Comparison of ENCODE assay signal across 8 mouse cellular contexts in genomic region chr2:119262978-119263377, GRCm38 (mm10). TPM values are rescaled to one million over a fixed set of nuclear protein-coding genes. Genes with fewer than 3 reads are reported as not detected.
DNase-seq lines count a peak whose midpoint lies in the region; ATAC-seq and TF ChIP-seq lines count a peak whose summit lies in the region.
"Had no signal": no experiment of that assay in that cellular context is flagged by ENCODE, and none has a peak within 500 bp of the region (broad histone marks: within the 10 kb centered on the region; RNA-seq: fewer than 3 reads in every experiment).

No protein-coding gene starts in this region.

- H3K4me1 ChIP-seq in MEL (ENCODE audit: control insufficient read depth in 1 of 2, insufficient read depth in 2 of 2, low read length in 2 of 2), result peaks cover 4 to 17% of the 10 kb centered on the region in 2 experiments; a peak in 3 of 4 replicates
- H3K4me1 ChIP-seq in midbrain, embryonic 15.5 days, result no peaks in the 10 kb centered on the region; the same call in 1 of the 2 replicates

- H3K4me2 ChIP-seq in midbrain, embryonic 15.5 days, result no peak overlapping the region

- peak overlapping the region; percentile 3; the same call in 1 of the 2 replicates for H3K9ac ChIP-seq in MEL (ENCODE audit: control insufficient read depth, low read depth, low read length, poor library complexity, severe bottlenecking)
- no peak overlapping the region for H3K9ac ChIP-seq in midbrain, embryonic 15.5 days

- H3K79me2 ChIP-seq in MEL (ENCODE audit: control insufficient read depth, insufficient read depth, low read length, poor library complexity) (no peaks in the 10 kb centered on the region), macrophage (ENCODE audit: inconsistent target) (no peaks in the 10 kb centered on the region)

- no peaks in the 10 kb centered on the region for H3K9me3 ChIP-seq in MEL (replicated peaks; ENCODE audit: insufficient read depth, low read length)
- H3K9me3 ChIP-seq in midbrain, embryonic 15.5 days, result no peaks in the 10 kb centered on the region

- DNase-seq in 3T3-L1 (ENCODE audit: low read depth, low spot score), result peak; percentile 100
- DNase-seq in MEL (ENCODE audit: low read depth, low spot score), result peak; percentile 21
- peak; percentile 69 to 85 for DNase-seq in gastrocnemius, adult 8-10 months (ENCODE audit: low spot score in 2 of 2)
- DNase-seq in kidney, adult 8-10 months, result peak; percentile 80 to 82
- no peak for DNase-seq in right cerebral cortex, postnatal 25 days

- H3K27me3 ChIP-seq in MEL (ENCODE audit: control insufficient read depth in 1 of 2, insufficient read depth in 2 of 2, low read length in 2 of 2), result no peaks in the 10 kb centered on the region; a peak in 2 of 4 replicates
- H3K27me3 ChIP-seq in midbrain, embryonic 15.5 days (replicated peaks), result no peaks in the 10 kb centered on the region

- TF ChIP-seq CTCF in MEL (IDR thresholded peaks at IDR 0.05 in 2 of 3, conservative IDR thresholded peaks at IDR 0.05 in 1 of 3; ENCODE audit: control insufficient read depth in 1 of 3, insufficient read depth in 1 of 3, low read depth in 2 of 3, low read length in 3 of 3, poor library complexity in 1 of 3, severe bottlenecking in 1 of 3), result no peak

- WGBS in macrophage (ENCODE audit: missing documents), result 4% methylated on average over 8 of the region's 8 CpGs
- WGBS in midbrain, embryonic 15.5 days, result 46% methylated on average over 8 of the region's 8 CpGs

- no peak for TF ChIP-seq POLR2A in MEL (IDR thresholded peaks at IDR 0.05; ENCODE audit: control insufficient read depth in 1 of 2, insufficient read depth in 1 of 2, low read depth in 1 of 2, low read length in 2 of 2, poor library complexity in 1 of 2)

- no peak for TF ChIP-seq RAD21 in MEL (IDR thresholded peaks at IDR 0.05; ENCODE audit: low read depth, low read length)

- ATAC-seq in midbrain, embryonic 15.5 days (replicated peaks), result no peak

- H3K27ac ChIP-seq in MEL (ENCODE audit: control insufficient read depth, low read depth, low read length), result no peak overlapping the region
- peak overlapping the region; percentile 73 for H3K27ac ChIP-seq in macrophage
- H3K27ac ChIP-seq in midbrain, embryonic 15.5 days, result no peak overlapping the region

- H3K4me3 ChIP-seq in MEL (ENCODE audit: control insufficient read depth in 1 of 2, insufficient read depth in 1 of 2, low read depth in 2 of 2, low read length in 2 of 2) (peak overlapping the region; percentile 21 to 26; a peak in 3 of 4 replicates), macrophage (ENCODE audit: inconsistent target) (no peak overlapping the region)
- H3K4me3 ChIP-seq in midbrain, embryonic 15.5 days, result no peak overlapping the region

- no peak for TF ChIP-seq EP300 in MEL (IDR thresholded peaks at IDR 0.05; ENCODE audit: low read depth in 1 of 2, low read length in 2 of 2)

- H3K36me3 ChIP-seq in MEL (ENCODE audit: control insufficient read depth in 1 of 2, insufficient read depth in 2 of 2, low read length in 2 of 2), result peaks cover 0 to 6% of the 10 kb centered on the region in 2 experiments; a peak in 1 of 4 replicates
- H3K36me3 ChIP-seq in macrophage (ENCODE audit: inconsistent target), result no peaks in the 10 kb centered on the region
- H3K36me3 ChIP-seq in midbrain, embryonic 15.5 days (replicated peaks), result no peaks in the 10 kb centered on the region

TF ChIP-seq in MEL, 35 proteins besides CTCF, POLR2A, EP300 and RAD21:
- TF ChIP-seq MXI1 (IDR thresholded peaks at IDR 0.05; ENCODE audit: low read depth, low read length) (no peak), ZKSCAN1 (IDR thresholded peaks at IDR 0.05; ENCODE audit: low read depth, low read length) (no peak), JUND (IDR thresholded peaks at IDR 0.05; ENCODE audit: low read depth, low read length) (no peak), USF1 (IDR thresholded peaks at IDR 0.05; ENCODE audit: low read depth, low read length) (no peak), GATA1 (IDR thresholded peaks at IDR 0.05; ENCODE audit: low read depth, low read length) (no peak), BHLHE40 (IDR thresholded peaks at IDR 0.05; ENCODE audit: borderline replicate concordance, low read depth, low read length) (no peak), SMC3 (IDR thresholded peaks at IDR 0.05; ENCODE audit: low read depth, low read length) (no peak), KAT2A (conservative IDR thresholded peaks at IDR 0.05; ENCODE audit: low read depth, low read length) (no peak), MYB (IDR thresholded peaks at IDR 0.05; ENCODE audit: low read depth, low read length) (no peak), TCF12 (IDR thresholded peaks at IDR 0.05; ENCODE audit: low read depth, low read length) (no peak), HCFC1 (IDR thresholded peaks at IDR 0.05; ENCODE audit: low read depth, low read length) (no peak), GABPA (IDR thresholded peaks at IDR 0.05; ENCODE audit: low read depth, low read length) (no peak), ELF1 (IDR thresholded peaks at IDR 0.05; ENCODE audit: low read depth, low read length) (no peak), UBTF (IDR thresholded peaks at IDR 0.05; ENCODE audit: borderline replicate concordance, insufficient read depth, low read depth, low read length) (no peak), ZMIZ1 (IDR thresholded peaks at IDR 0.05; ENCODE audit: low read depth, low read length) (no peak), NRF1 (IDR thresholded peaks at IDR 0.05; ENCODE audit: insufficient read depth, low read depth, low read length, poor library complexity, severe bottlenecking) (no peak)

RNA-seq across cellular contexts. Expression of gene Rhov, which starts 8.1 kb away (rescaled TPM):
- not detected in 2 replicates for total RNA-seq in MEL (2012; rRNA removed)
- polyA plus RNA-seq in MEL (2012; ENCODE audit: insufficient read depth in 1 of 2, insufficient read length in 2 of 2, low read depth in 1 of 2, low replicate concordance in 2 of 2, missing spikeins in 1 of 2) (not detected), macrophage (2018) (3.1 to 15.6 TPM (median 13.6 TPM) in 3 replicates)
- total RNA-seq in gastrocnemius, adult 8-10 months (2022), result not detected
- 10 to 100 TPM in 1 of 26 experiments, 1 to 10 TPM in 16, under 1 TPM in 7, not detected in 2; 0.41 to 11.1 (median 1.7) TPM for total RNA-seq in macrophage (2018; cell fraction: chromatin; rRNA removed)
- total RNA-seq in macrophage (2018; cell fraction: cytosol; rRNA removed), result 1 to 10 TPM in 25 of 26 experiments, under 1 TPM in 1; 0.94 to 9.9 (median 3.0) TPM
- 1 to 10 TPM in 25 of 26 experiments, under 1 TPM in 1; 0.82 to 8.2 (median 2.4) TPM for total RNA-seq in macrophage (2018; cell fraction: nucleus; rRNA removed)
- 43.3 and 45.5 TPM in 2 replicates for polyA plus RNA-seq in midbrain, embryonic 15.5 days (2015; fragmentation: Nextera tagmentation; extraction: Ambion mirVana)

RNA-seq across cellular contexts. Expression of gene Vps18, which starts 25.6 kb away (rescaled TPM):
- total RNA-seq in MEL (2012; rRNA removed), result 24.8 and 28.0 TPM in 2 replicates
- polyA plus RNA-seq in MEL (2012; ENCODE audit: insufficient read depth in 1 of 2, insufficient read length in 2 of 2, low read depth in 1 of 2, low replicate concordance in 2 of 2, missing spikeins in 1 of 2) (10 to 100 TPM in 1 of 2 experiments, not detected in 1; 30.4 TPM), macrophage (2018) (37.4 to 56.2 TPM (median 46.6 TPM) in 3 replicates)
- total RNA-seq in gastrocnemius, adult 8-10 months (2022), result 10 to 100 TPM; 10.8 to 12.5 (median 11.5) TPM
- 100 to 1,000 TPM in 1 of 26 experiments, 10 to 100 TPM in 25; 26.7 to 107 (median 64.1) TPM for total RNA-seq in macrophage (2018; cell fraction: chromatin; rRNA removed)
- 10 to 100 TPM; 31.6 to 81.3 (median 49.4) TPM for total RNA-seq in macrophage (2018; cell fraction: cytosol; rRNA removed)
- 100 to 1,000 TPM in 5 of 26 experiments, 10 to 100 TPM in 21; 37.7 to 114 (median 79.0) TPM for total RNA-seq in macrophage (2018; cell fraction: nucleus; rRNA removed)
- 31.7 and 32.3 TPM in 2 replicates for polyA plus RNA-seq in midbrain, embryonic 15.5 days (2015; fragmentation: Nextera tagmentation; extraction: Ambion mirVana)

RNA-seq across cellular contexts. Expression of gene Spint1, which starts 25.8 kb away (rescaled TPM):
- total RNA-seq in MEL (2012; rRNA removed), result not detected in 2 replicates
- not detected for polyA plus RNA-seq in MEL (2012; ENCODE audit: insufficient read depth in 1 of 2, insufficient read length in 2 of 2, low read depth in 1 of 2, low replicate concordance in 2 of 2, missing spikeins in 1 of 2)
- under 1 TPM in 1 of 4 experiments, not detected in 3; 0.13 TPM for total RNA-seq in gastrocnemius, adult 8-10 months (2022)
- not detected for total RNA-seq in macrophage (2018; cell fraction: chromatin; rRNA removed)
- total RNA-seq in macrophage (2018; cell fraction: cytosol; rRNA removed), result under 1 TPM; 0.05 to 0.52 (median 0.20) TPM
- total RNA-seq in macrophage (2018; cell fraction: nucleus; rRNA removed), result under 1 TPM in 16 of 26 experiments, not detected in 10; 0.21 to 0.99 (median 0.39) TPM
- polyA plus RNA-seq in macrophage (2018), result 0.32 to 0.56 TPM (median 0.54 TPM) in 3 replicates
- 0.65 and 0.77 TPM in 2 replicates for polyA plus RNA-seq in midbrain, embryonic 15.5 days (2015; fragmentation: Nextera tagmentation; extraction: Ambion mirVana)

RNA-seq across cellular contexts. Expression of gene Ppp1r14d, which starts 33.3 kb away (rescaled TPM):
- not detected in 2 replicates for total RNA-seq in MEL (2012; rRNA removed)
- polyA plus RNA-seq in MEL (2012; ENCODE audit: insufficient read depth in 1 of 2, insufficient read length in 2 of 2, low read depth in 1 of 2, low replicate concordance in 2 of 2, missing spikeins in 1 of 2) (not detected), macrophage (2018) (not detected in 3 replicates)
- not detected for total RNA-seq in gastrocnemius, adult 8-10 months (2022)
- total RNA-seq in macrophage (2018; cell fraction: chromatin; rRNA removed), result not detected
- not detected for total RNA-seq in macrophage (2018; cell fraction: cytosol; rRNA removed)
- not detected for total RNA-seq in macrophage (2018; cell fraction: nucleus; rRNA removed)
- not detected in 2 replicates for polyA plus RNA-seq in midbrain, embryonic 15.5 days (2015; fragmentation: Nextera tagmentation; extraction: Ambion mirVana)
- polyA plus RNA-seq: cortical plate, adult 2 months had no signal

RNA-seq across cellular contexts. Expression of gene Dnajc17, which starts 54.4 kb away (rescaled TPM):
- 13.0 and 14.7 TPM in 2 replicates for total RNA-seq in MEL (2012; rRNA removed)
- polyA plus RNA-seq in MEL (2012; ENCODE audit: insufficient read depth in 1 of 2, insufficient read length in 2 of 2, low read depth in 1 of 2, low replicate concordance in 2 of 2, missing spikeins in 1 of 2) (10 to 100 TPM in 1 of 2 experiments, not detected in 1; 15.8 TPM), macrophage (2018) (14.2 to 28.9 TPM (median 14.3 TPM) in 3 replicates)
- total RNA-seq in gastrocnemius, adult 8-10 months (2022), result 1 to 10 TPM; 7.5 to 8.5 (median 8.0) TPM
- total RNA-seq in macrophage (2018; cell fraction: chromatin; rRNA removed), result 10 to 100 TPM in 23 of 26 experiments, 1 to 10 TPM in 3; 6.6 to 47.0 (median 29.7) TPM
- 10 to 100 TPM in 23 of 26 experiments, 1 to 10 TPM in 3; 8.5 to 18.7 (median 14.4) TPM for total RNA-seq in macrophage (2018; cell fraction: cytosol; rRNA removed)
- total RNA-seq in macrophage (2018; cell fraction: nucleus; rRNA removed), result 10 to 100 TPM in 19 of 26 experiments, 1 to 10 TPM in 7; 5.8 to 35.6 (median 14.1) TPM
- 25.0 and 29.4 TPM in 2 replicates for polyA plus RNA-seq in midbrain, embryonic 15.5 days (2015; fragmentation: Nextera tagmentation; extraction: Ambion mirVana)

Comparison
In these comparisons a context has a peak if more than half of its experiments do, and no peak if none do; other contexts are left out.
1. H3K4me3 ChIP-seq: peak in MEL (2 of 2); none in macrophage (single experiment) and midbrain, embryonic 15.5 days (single experiment).